In genomic region chr9:87843898-87844297, GRCm38 (mm10) we compare ENCODE assay signal across 8 mouse cellular contexts.
DNase-seq lines count a peak whose midpoint lies in the region; ATAC-seq lines count a peak whose summit lies in the region.

No protein-coding gene starts in this region.

- H3K9me3 ChIP-seq in forebrain, embryonic 16.5 days (ENCODE audit: control insufficient read depth, low read length) = no peaks in the 10 kb centered on the region

- ATAC-seq in forebrain, embryonic 16.5 days = peak; percentile 80
- no peak for ATAC-seq in megakaryocyte-erythroid progenitor cell, adult 5-6 weeks (replicated peaks; ENCODE audit: low FRiP score, low TSS enrichment, poor library complexity, severe bottlenecking)

- H3K4me2 ChIP-seq in forebrain, embryonic 16.5 days (ENCODE audit: low read length) = no peak overlapping the region

- DNase-seq in layer of hippocampus, adult 11-12 months (ENCODE audit: low spot score) = peak; percentile 4
- DNase-seq in layer of hippocampus, adult 9-10 months (ENCODE audit: low spot score) = no peak
- peak; percentile 72 for DNase-seq in cerebellum, adult 11-12 months
- peak; percentile 44 for DNase-seq in kidney, postnatal 14 days
- no peak for DNase-seq in spleen, postnatal 36 days (ENCODE audit: low spot score in 2 of 2)
- DNase-seq in retina, postnatal 1 day = no peak

- H3K27ac ChIP-seq in forebrain, embryonic 16.5 days (ENCODE audit: low read length) = no peak overlapping the region

- no peak overlapping the region for H3K9ac ChIP-seq in forebrain, embryonic 16.5 days (replicated peaks; ENCODE audit: low read depth, low read length)

- no peaks in the 10 kb centered on the region for H3K36me3 ChIP-seq in forebrain, embryonic 16.5 days (ENCODE audit: control insufficient read depth, insufficient read depth)

- 28% methylated on average over 6 of the region's 6 CpGs for WGBS in forebrain, embryonic 16.5 days

- no peaks in the 10 kb centered on the region for H3K4me1 ChIP-seq in forebrain, embryonic 16.5 days (replicated peaks; ENCODE audit: control insufficient read depth, insufficient read depth, low read length)

- no peaks in the 10 kb centered on the region for H3K27me3 ChIP-seq in forebrain, embryonic 16.5 days (replicated peaks; ENCODE audit: control insufficient read depth, insufficient read depth, low read length)

- no peak overlapping the region for H3K4me3 ChIP-seq in forebrain, embryonic 16.5 days (replicated peaks; ENCODE audit: low read length)

Comparison
In these comparisons a context has a peak if more than half of its experiments do, and no peak if none do; other contexts are left out.
1. DNase-seq: peak in layer of hippocampus, adult 11-12 months (single experiment), cerebellum, adult 11-12 months (single experiment) and kidney, postnatal 14 days (single experiment); none in layer of hippocampus, adult 9-10 months (single experiment), spleen, postnatal 36 days (0 of 2) and retina, postnatal 1 day (single experiment).